Mouse (Mus musculus) liver, embryonic 13.5 days (tissue): ENCODE measurements around the gene Tmem94. TPM values are rescaled to one million over a fixed set of nuclear protein-coding genes. Genes with fewer than 3 reads are reported as not detected.

Experiments
- ATAC-seq: fragments of 200-750 bp; cut with Nextera tagmentation; 2 replicates; pipeline ENCODE4 v1.8.0; 2017; ENCODE audit warnings: low read depth, mild to moderate bottlenecking, moderate number of reproducible peaks, moderate library complexity
- DNase-seq: peaks from one replicate; pipeline ENCODE4 v3.0.0; 2022
- H3K27ac ChIP-seq: fragments of 300-500 bp; sonication (generic); 2 replicates; pipeline ENCODE4 v1.5.1; 2015; ENCODE audit warnings: moderate library complexity, mild to moderate bottlenecking, inconsistent platforms
- H3K27me3 ChIP-seq: fragments of 300-500 bp; sonication (generic); 2 replicates; pipeline ENCODE4 v1.6.1; 2015; ENCODE audit warnings: mild to moderate bottlenecking, inconsistent platforms
- H3K36me3 ChIP-seq: fragments of 300-500 bp; sonication (generic); 2 replicates; pipeline ENCODE4 v1.6.1; 2015; ENCODE audit warnings: mild to moderate bottlenecking, inconsistent platforms
- H3K4me1 ChIP-seq: fragments of 300-500 bp; sonication (generic); replicated peaks from 2 replicates; pipeline ENCODE4 v1.6.1; 2015; ENCODE audit warnings: inconsistent platforms
- H3K4me2 ChIP-seq: fragments of 300-500 bp; sonication (generic); 2 replicates; pipeline ENCODE4 v1.6.1; 2015; ENCODE audit warnings: inconsistent platforms, mild to moderate bottlenecking, moderate library complexity
- H3K4me3 ChIP-seq: fragments of 300-500 bp; sonication (generic); replicated peaks from 2 replicates; pipeline ENCODE4 v1.5.1; 2015; ENCODE audit warnings: mild to moderate bottlenecking, inconsistent platforms
- H3K9ac ChIP-seq: fragments of 300-500 bp; sonication (generic); 2 replicates; pipeline ENCODE4 v1.6.1; 2015; ENCODE audit warnings: mild to moderate bottlenecking, inconsistent platforms
- H3K9me3 ChIP-seq: fragments of 300-500 bp; sonication (generic); replicated peaks from 2 replicates; pipeline ENCODE4 v1.6.1; 2016; ENCODE audit warnings: inconsistent platforms
- WGBS: fragments of 180-500 bp; shearing (Covaris S2); methylation state at CpG from one replicate; pipeline ENCODE4 v1.1.7; 2015; ENCODE audit not compliant: insufficient replicate concordance; 5-methylcytosine and 5-hydroxymethylcytosine counted together
- polyA plus RNA-seq: library from polyadenylated mRNA; unstranded; fragments of >200 nt; fragmentation: Nextera tagmentation; extraction: Ambion mirVana; gene quantifications from 2 replicates; pipeline ENCODE4 v1.2.1, GENCODE M21; 2015

Gene Tmem94
- polyA plus RNA-seq, 1 experiment from 2014 or later: 8.2 TPM

- H3K4me2 ChIP-seq: no peak overlapping the region
- H3K9ac ChIP-seq: no peak overlapping the region; the same call in 1 of the 2 replicates
- 66% methylated on average over 4 of the region's 4 CpGs for WGBS
- peaks cover 55% of the 10 kb centered on the region for H3K36me3 ChIP-seq
- ATAC-seq: no peak
- no peaks in the 10 kb centered on the region for H3K9me3 ChIP-seq
- H3K27ac ChIP-seq: no peak overlapping the region
- no peak overlapping the region for H3K4me3 ChIP-seq
- no peaks in the 10 kb centered on the region; the same call in 1 of the 2 replicates for H3K27me3 ChIP-seq
- peaks cover 31% of the 10 kb centered on the region for H3K4me1 ChIP-seq
- no peak for DNase-seq
Measured at GRCm38 (mm10) chr11:115821001-115821400, 55.8 kb downstream of the Tmem94 start.

DNA sequence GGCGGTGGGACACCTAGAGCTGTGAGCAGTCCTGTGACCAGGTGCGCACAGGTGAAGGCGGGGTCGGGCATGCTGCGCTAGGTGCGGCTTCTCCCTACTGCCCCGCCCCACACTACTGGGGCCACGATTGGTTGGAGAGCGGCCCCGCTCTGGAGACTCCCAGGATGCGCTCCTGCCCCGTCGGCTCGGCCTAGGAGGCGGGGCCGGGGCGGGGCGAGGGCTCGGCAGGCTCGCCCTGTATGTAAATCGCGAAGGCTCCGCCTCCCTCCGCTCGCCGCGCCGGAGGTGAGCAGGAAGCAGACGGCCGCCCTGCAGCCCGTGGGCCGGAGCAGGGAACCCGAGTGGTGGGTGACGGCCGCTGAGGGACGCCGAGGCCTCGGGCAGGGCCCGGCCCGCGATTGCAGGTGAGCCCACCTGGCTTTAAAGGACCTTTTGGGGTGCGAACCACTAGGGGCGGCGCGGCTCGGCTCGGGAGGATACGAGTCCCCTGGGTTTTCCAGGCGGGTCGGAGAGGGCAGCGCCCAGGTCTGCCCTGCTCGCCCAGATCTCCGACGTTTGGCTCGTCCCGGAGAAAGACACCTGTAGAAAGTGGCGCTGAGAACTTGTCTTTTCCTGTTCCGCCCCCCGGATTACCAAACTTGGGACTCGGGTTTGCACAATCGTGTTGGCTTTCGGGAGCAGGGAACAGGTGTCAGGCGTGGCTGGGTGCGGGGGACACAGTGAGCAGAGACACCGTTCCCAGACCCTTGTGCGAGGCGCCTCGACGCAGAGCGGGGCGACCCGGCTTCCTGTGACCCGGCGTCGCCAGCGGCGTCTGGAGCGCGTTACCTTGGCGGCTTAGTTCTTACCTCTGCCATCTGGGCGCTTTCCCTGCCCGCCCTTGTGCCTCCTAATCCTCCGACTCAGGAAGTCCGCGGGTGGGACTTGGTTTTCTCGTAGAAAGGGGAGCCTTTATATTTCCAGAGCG, 58.8 kb downstream of the Tmem94 start, which contains the start of gene Llgl2:
Gene Llgl2 (plus strand): TSS at position 276 of the 967 bp plus-strand sequence.
- H3K4me1 ChIP-seq: peaks cover 51% of the 10 kb centered on the region
- ATAC-seq: peak; percentile 96
- peak; percentile 86 for DNase-seq
- peak within 1 kb of the TSS; percentile 88 for H3K9ac ChIP-seq
- H3K9me3 ChIP-seq: no peaks in the 10 kb centered on the region
- WGBS: under 1% methylated on average over 84 of the region's 87 CpGs
- H3K27ac ChIP-seq: peak within 1 kb of the TSS; percentile 74
- peaks cover 34% of the 10 kb centered on the region for H3K36me3 ChIP-seq
- H3K4me2 ChIP-seq: peak within 1 kb of the TSS; percentile 91
- H3K4me3 ChIP-seq: peak within 1 kb of the TSS; percentile 83
- H3K27me3 ChIP-seq: no peaks in the 10 kb centered on the region; the same call in 1 of the 2 replicates

DNA sequence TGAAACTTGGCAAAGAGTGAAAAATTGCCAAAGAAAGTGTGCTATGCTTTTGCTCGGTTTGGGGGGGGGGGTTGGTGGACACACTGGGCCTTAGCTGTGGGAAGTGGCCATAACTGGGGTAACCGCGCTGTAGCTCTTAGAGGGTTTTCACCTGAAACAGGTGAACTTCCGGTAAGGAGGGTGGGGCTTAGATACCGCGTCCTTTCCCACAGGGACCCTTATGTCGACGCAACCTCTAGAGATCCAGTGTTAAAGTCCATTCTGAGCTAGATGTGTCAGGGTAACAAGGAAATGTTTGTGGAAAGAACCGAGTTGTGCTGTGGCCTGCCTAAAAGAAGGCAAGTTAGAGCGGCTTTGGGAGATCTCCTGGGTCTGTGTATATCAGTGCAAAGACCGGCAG, 59.6 kb downstream of the Tmem94 start:
- 19% methylated on average over 11 of the region's 11 CpGs for WGBS
- Histone ChIP-seq H3K4me2 (peak overlapping the region; percentile 91), H3K4me1 (peaks cover 59% of the 10 kb centered on the region), H3K4me3 (peak overlapping the region; percentile 83), H3K9ac (peak overlapping the region; percentile 88), H3K27ac (no peak overlapping the region; the same call in 1 of the 2 replicates), H3K36me3 (peaks cover 29% of the 10 kb centered on the region), H3K9me3 (no peaks in the 10 kb centered on the region), H3K27me3 (no peaks in the 10 kb centered on the region; the same call in 1 of the 2 replicates)
- no peak for ATAC-seq
- DNase-seq: no peak

DNA sequence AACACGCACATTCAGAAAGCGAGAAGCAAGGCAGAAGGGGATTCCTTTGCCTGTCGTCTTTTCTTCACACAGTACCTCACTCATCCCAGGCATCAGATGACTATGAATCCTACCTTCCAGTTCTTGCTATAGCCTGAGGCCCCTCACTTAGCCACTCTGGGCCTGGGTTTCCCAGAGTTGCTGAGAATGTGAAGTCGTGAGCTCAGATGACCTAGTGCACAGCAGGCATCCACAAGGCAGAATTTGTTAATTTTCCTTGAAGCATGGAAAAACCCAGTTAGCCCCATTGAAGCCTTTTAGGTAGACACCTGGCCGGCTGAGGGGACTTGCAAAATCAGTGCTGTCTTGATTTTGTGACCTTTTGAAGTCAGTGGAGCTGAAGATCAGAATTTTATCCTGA, 61.3 kb downstream of the Tmem94 start:
- no peak for DNase-seq
- 66% methylated on average over 5 of the region's 5 CpGs for WGBS
- no peak overlapping the region for H3K4me2 ChIP-seq
- peaks cover 75% of the 10 kb centered on the region for H3K4me1 ChIP-seq
- H3K4me3 ChIP-seq: no peak overlapping the region
- peaks cover 12% of the 10 kb centered on the region for H3K36me3 ChIP-seq
- no peak for ATAC-seq
- H3K27me3 ChIP-seq: no peaks in the 10 kb centered on the region; the same call in 1 of the 2 replicates
- H3K9ac ChIP-seq: no peak overlapping the region
- H3K9me3 ChIP-seq: no peaks in the 10 kb centered on the region
- no peak overlapping the region for H3K27ac ChIP-seq

- Histone ChIP-seq H3K27ac (no peak overlapping the region), H3K9me3 (no peaks in the 10 kb centered on the region), H3K4me2 (no peak overlapping the region), H3K27me3 (no peaks in the 10 kb centered on the region; the same call in 1 of the 2 replicates), H3K4me1 (peaks cover 87% of the 10 kb centered on the region), H3K4me3 (no peak overlapping the region), H3K9ac (no peak overlapping the region; the same call in 1 of the 2 replicates), H3K36me3 (peaks cover 2% of the 10 kb centered on the region; the same call in 1 of the 2 replicates)
- 71% methylated on average over 6 of the region's 6 CpGs for WGBS
- ATAC-seq (no peak), DNase-seq (no peak)
Measured at GRCm38 (mm10) chr11:115827624-115828023, 62.4 kb downstream of the Tmem94 start.

GRCm38 (mm10) chr11:115829036-115829435, 63.8 kb downstream of the Tmem94 start:
- H3K36me3 ChIP-seq: no peaks in the 10 kb centered on the region
- no peak overlapping the region for H3K4me3 ChIP-seq
- H3K27me3 ChIP-seq: no peaks in the 10 kb centered on the region; the same call in 1 of the 2 replicates
- H3K4me2 ChIP-seq: no peak overlapping the region
- peak overlapping the region; percentile 25; the same call in 1 of the 2 replicates for H3K27ac ChIP-seq
- no peak overlapping the region for H3K9ac ChIP-seq
- DNase-seq (no peak), ATAC-seq (no peak)
- 49% methylated on average over 4 of the region's 4 CpGs for WGBS
- no peaks in the 10 kb centered on the region for H3K9me3 ChIP-seq
- peaks cover 93% of the 10 kb centered on the region for H3K4me1 ChIP-seq

DNA sequence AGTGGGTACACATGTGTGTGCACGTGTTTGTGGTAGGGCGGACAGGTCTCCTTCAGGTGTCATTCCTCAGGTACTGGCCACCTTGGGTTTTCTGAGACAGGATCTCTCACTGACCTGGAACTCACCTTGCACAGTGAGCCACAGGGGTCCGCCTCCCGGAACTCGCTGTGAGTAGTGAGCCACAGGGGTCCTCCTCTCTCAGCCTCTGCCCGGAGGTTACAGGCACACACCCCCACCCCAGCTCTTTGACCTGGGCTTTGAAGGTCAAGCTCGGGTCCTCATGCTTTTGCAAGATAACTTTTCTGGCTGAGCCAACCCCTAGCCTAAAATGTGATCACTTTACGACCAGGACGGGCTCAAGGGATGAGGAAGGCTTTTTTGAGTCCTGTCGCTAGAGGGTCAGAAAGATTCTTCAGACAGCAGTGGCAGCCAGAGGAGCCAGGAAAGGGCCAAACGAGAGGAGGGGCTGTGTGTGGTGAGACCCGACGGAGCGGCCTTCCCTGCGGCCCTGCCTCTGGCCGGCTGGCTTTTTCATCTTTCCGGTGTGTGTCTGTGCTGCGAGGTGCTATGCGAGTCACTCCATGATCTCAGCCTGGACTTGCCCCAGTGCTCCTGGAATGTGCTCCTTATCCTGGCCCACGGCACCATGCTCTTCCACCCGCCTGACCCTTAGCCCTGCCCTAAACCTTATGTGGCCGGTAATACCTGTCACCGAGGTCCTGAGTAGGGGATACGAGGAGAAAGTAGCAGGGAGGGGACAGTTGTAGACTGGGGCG, 65.5 kb downstream of the Tmem94 start:
- Histone ChIP-seq H3K4me3 (peak overlapping the region; percentile 28), H3K36me3 (no peaks in the 10 kb centered on the region; the same call in 1 of the 2 replicates), H3K27ac (peak overlapping the region; percentile 80), H3K4me2 (peak overlapping the region; percentile 55), H3K9me3 (no peaks in the 10 kb centered on the region), H3K27me3 (no peaks in the 10 kb centered on the region; the same call in 1 of the 2 replicates), H3K9ac (peak overlapping the region; percentile 53), H3K4me1 (peaks cover 87% of the 10 kb centered on the region)
- WGBS: 38% methylated on average over 25 of the region's 25 CpGs
- DNase-seq: no peak
- ATAC-seq: no peak

GRCm38 (mm10) chr11:115831518-115831917, 66.3 kb downstream of the Tmem94 start:
- Histone ChIP-seq H3K9ac (peak overlapping the region; percentile 53), H3K36me3 (no peaks in the 10 kb centered on the region; the same call in 1 of the 2 replicates), H3K27ac (peak overlapping the region; percentile 80), H3K4me3 (peak overlapping the region; percentile 28), H3K9me3 (no peaks in the 10 kb centered on the region), H3K4me1 (peaks cover 81% of the 10 kb centered on the region), H3K27me3 (no peaks in the 10 kb centered on the region), H3K4me2 (peak overlapping the region; percentile 55)
- ATAC-seq (peak; percentile 73), DNase-seq (no peak)
- WGBS: 15% methylated on average over 3 of the region's 3 CpGs

DNA sequence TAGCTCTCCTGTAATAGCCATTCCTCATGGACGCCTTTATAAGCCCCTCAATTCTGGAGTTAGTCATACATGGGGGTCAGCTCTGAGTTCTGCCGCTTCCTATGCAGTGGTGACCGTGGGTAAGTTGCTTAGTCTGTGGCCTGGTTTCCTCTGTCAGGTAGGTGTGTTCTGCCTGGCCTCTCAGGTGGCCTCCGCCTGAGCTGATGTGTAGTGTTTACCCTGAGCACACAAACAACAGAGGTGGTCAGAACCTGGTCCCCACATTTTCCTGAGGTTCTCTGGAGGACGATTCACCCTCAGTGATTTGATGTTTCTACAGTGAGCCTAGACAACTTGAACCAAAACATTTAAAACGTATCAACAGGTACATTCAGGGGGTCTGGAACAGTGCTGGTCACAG, 66.8 kb downstream of the Tmem94 start:
- H3K27me3 ChIP-seq: no peaks in the 10 kb centered on the region
- WGBS: 63% methylated on average over 6 of the region's 6 CpGs
- peak overlapping the region; percentile 55 for H3K4me2 ChIP-seq
- H3K36me3 ChIP-seq: no peaks in the 10 kb centered on the region; the same call in 1 of the 2 replicates
- H3K4me3 ChIP-seq: peak overlapping the region; percentile 28; the same call in 1 of the 2 replicates
- peak overlapping the region; percentile 53 for H3K9ac ChIP-seq
- H3K9me3 ChIP-seq: no peaks in the 10 kb centered on the region
- peak overlapping the region; percentile 80 for H3K27ac ChIP-seq
- DNase-seq (no peak), ATAC-seq (0 out of 2 replicates have a peak, but pooled peaks have one; percentile 30)
- H3K4me1 ChIP-seq: peaks cover 81% of the 10 kb centered on the region

GRCm38 (mm10) chr11:115832523-115832922, 67.3 kb downstream of the Tmem94 start:
- DNase-seq (no peak), ATAC-seq (peak; percentile 40; the same call in 1 of the 2 replicates)
- Histone ChIP-seq H3K27me3 (no peaks in the 10 kb centered on the region), H3K27ac (peak overlapping the region; percentile 80), H3K9ac (peak overlapping the region; percentile 53), H3K4me3 (0 out of 2 replicates have a peak overlapping the region, but pooled peaks have one; percentile 28), H3K4me2 (peak overlapping the region; percentile 55), H3K4me1 (peaks cover 78% of the 10 kb centered on the region), H3K9me3 (no peaks in the 10 kb centered on the region), H3K36me3 (no peaks in the 10 kb centered on the region; the same call in 1 of the 2 replicates)
- 48% methylated on average over 8 of the region's 8 CpGs for WGBS
